Mouse (Mus musculus) hindbrain, embryonic 12.5 days (tissue): ENCODE results near the gene Slc1a7. TPM values are rescaled to one million over a fixed set of nuclear protein-coding genes. Genes with fewer than 3 reads are reported as not detected.
A peak's percentile ranks its signal among the peaks of the same experiment; 100 is the strongest.

Experiments used
- ATAC-seq: fragments of 200-750 bp; cut with Nextera tagmentation; 2 replicates; pipeline ENCODE4 v1.8.0; 2017; ENCODE audit warnings: moderate TSS enrichment; ENCODE audit not compliant: low FRiP score
- H3K27ac ChIP-seq: fragments of 300-500 bp; sonication (generic); 2 replicates; pipeline ENCODE4 v1.5.1; 2016; ENCODE audit warnings: mild to moderate bottlenecking
- H3K27me3 ChIP-seq: fragments of 300-500 bp; sonication (generic); 2 replicates; pipeline ENCODE4 v1.6.1; 2016; ENCODE audit warnings: mild to moderate bottlenecking
- H3K36me3 ChIP-seq: fragments of 300-500 bp; sonication (generic); 2 replicates; pipeline ENCODE4 v1.6.1; 2016; ENCODE audit warnings: mild to moderate bottlenecking
- H3K4me1 ChIP-seq: fragments of 300-500 bp; sonication (generic); 2 replicates; pipeline ENCODE4 v1.6.1; 2016
- H3K4me2 ChIP-seq: fragments of 300-500 bp; sonication (generic); replicated peaks from 2 replicates; pipeline ENCODE4 v1.6.1; 2016; ENCODE audit warnings: mild to moderate bottlenecking
- H3K4me3 ChIP-seq: fragments of 300-500 bp; sonication (generic); 2 replicates; pipeline ENCODE4 v1.5.1; 2016; ENCODE audit warnings: mild to moderate bottlenecking
- H3K9ac ChIP-seq: fragments of 300-500 bp; sonication (generic); 2 replicates; pipeline ENCODE4 v1.6.1; 2016; ENCODE audit warnings: mild to moderate bottlenecking, moderate library complexity
- H3K9me3 ChIP-seq: fragments of 300-500 bp; sonication (generic); replicated peaks from 2 replicates; pipeline ENCODE4 v1.6.1; 2016; ENCODE audit warnings: mild to moderate bottlenecking
- WGBS: fragments of 180-500 bp; shearing (Covaris S2); methylation state at CpG from one replicate; pipeline ENCODE4 v1.1.7; 2016; 5-methylcytosine and 5-hydroxymethylcytosine counted together
- polyA plus RNA-seq: library from polyadenylated mRNA; unstranded; fragments of >200 nt; fragmentation: Nextera tagmentation; extraction: Ambion mirVana; gene quantifications from 2 replicates; pipeline ENCODE4 v1.2.1, GENCODE M21; 2016

Slc1a7 gene
- polyA plus RNA-seq, 1 experiment from 2014 or later, result not detected

DNA sequence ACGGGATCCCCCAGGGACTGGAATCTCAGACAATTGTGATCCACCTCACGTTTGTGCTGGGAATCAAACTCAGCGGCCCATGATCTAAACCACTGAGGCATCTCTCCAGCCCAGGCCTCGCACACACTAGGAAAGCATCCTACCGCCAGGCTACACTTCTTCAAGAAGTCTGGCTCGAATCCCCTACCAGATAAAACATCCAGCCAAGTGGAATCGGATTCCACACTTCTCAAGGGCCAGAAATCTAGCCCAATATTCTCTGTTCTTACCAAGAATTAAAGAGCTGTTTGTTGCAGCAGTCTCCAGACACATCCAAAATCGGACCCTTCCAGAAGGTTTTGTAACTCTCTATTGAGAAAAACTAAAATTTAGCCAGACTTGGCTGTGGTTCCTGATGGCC lies 68.9 kb downstream of the Slc1a7 start:
- Histone ChIP-seq H3K27ac (no peak overlapping the region), H3K36me3 (peaks cover 4% of the 10 kb centered on the region), H3K4me2 (no peak overlapping the region), H3K4me1 (peaks cover 5% of the 10 kb centered on the region), H3K27me3 (peaks cover 16% of the 10 kb centered on the region), H3K9me3 (no peaks in the 10 kb centered on the region), H3K9ac (no peak overlapping the region), H3K4me3 (no peak overlapping the region)
- WGBS, result 76% methylated on average over 8 of the region's 8 CpGs
- ATAC-seq, result no peak

DNA sequence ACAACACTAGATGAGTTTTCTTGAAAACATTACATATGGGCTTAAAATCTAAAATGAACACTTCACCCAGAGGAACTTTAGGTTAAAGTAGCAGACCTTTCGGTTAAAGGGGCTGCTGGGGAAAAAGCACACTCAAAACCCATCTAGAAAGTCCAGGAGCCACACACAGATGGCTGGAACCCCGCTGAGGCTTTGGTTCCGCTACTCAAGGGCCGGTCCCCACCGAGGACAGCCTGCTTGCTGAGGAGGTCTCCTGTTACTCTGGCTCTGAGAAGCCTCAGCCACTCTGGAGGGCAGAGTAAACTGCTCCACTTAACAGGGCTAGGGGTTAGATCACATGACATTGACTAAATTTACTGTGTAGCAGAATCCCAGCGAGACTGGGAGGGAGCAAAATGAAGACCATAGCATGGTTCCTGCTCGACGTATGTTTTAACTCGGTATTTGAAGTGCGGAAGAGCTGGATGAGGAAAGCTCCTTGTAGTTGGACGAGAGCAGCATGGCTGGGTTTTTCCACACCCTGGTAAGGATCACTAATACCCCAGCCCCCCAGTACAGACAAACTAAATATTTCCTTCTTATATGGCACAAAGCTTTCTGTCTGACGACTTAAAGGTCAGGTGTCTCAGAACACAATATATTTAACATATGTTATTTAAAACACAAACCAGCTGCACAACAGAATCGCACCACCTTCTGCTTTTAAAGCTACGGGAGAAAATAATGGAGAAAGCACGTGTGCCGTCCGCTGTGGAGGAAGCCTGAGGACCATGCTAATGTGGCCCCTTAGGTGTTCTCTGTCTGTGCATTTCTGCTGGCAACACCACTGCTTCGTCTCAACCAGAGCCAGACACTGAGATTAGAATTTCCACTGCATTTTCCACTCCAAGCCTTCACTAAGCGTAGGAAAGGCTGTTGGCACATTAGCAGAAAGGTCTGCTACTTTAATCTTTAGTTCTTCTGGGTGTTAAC lies 77.3 kb downstream of the Slc1a7 start:
- H3K9me3 ChIP-seq, result no peaks in the 10 kb centered on the region
- H3K4me1 ChIP-seq, result no peaks in the 10 kb centered on the region
- no peak overlapping the region for H3K9ac ChIP-seq
- H3K27me3 ChIP-seq, result no peaks in the 10 kb centered on the region
- no peak for ATAC-seq
- no peak overlapping the region for H3K4me3 ChIP-seq
- 65% methylated on average over 19 of the region's 19 CpGs for WGBS
- peaks cover 48% of the 10 kb centered on the region for H3K36me3 ChIP-seq
- no peak overlapping the region for H3K27ac ChIP-seq
- H3K4me2 ChIP-seq, result no peak overlapping the region

DNA sequence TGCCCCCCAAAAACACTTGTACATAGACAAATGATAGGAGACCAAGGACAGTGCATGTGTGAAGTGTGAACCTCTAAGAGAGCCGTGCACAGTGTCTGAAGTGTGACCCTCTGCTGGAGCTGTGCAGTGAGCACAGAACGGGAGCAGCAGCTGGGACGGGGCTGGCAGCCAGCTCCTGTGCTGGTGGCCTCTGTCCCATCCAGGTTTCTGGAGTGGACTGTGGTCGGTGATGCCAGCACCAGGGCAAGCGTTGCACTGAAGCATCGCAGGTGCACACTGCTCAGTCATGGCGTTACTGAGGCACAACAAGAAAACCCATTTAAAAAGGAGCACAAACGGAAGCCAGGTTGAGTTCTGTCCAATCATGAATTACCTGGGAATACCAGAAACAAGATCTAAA lies 78.0 kb downstream of the Slc1a7 start:
- Histone ChIP-seq H3K9me3 (no peaks in the 10 kb centered on the region), H3K27ac (no peak overlapping the region), H3K4me3 (no peak overlapping the region), H3K27me3 (no peaks in the 10 kb centered on the region), H3K4me1 (no peaks in the 10 kb centered on the region), H3K4me2 (no peak overlapping the region), H3K36me3 (peaks cover 54% of the 10 kb centered on the region), H3K9ac (no peak overlapping the region)
- WGBS, result 91% methylated on average over 8 of the region's 8 CpGs
- ATAC-seq, result no peak

DNA sequence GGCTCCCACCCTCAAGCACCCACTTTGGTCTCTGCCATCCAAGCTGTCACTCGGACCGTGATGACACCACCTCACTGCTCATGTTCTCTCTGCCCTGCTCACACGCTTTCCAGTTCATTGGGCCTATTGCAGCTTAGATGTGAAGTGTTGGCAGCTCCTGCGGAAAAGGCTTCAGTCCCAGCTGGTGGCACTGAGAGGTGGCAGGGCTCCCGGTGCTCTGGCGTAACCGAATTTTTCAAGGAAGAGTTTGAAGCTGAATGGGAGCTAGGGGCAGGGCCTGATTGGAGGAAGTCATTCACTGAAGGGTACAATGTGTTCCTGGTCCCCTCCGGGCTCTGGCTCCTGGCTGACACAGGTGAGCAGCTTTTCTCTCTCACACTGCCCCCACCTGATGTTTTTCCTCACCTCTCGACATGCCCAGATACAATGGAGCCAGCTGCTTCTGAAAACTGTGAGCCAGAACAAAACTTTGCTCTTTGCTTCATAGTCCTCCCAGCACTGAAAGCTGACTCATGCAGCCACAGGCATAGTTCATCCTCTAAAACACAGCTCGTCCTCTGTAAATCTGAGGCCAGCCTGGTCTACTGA lies 83.6 kb downstream of the Slc1a7 start:
- Histone ChIP-seq H3K9me3 (no peaks in the 10 kb centered on the region), H3K27me3 (no peaks in the 10 kb centered on the region), H3K4me2 (no peak overlapping the region), H3K4me3 (no peak overlapping the region), H3K4me1 (no peaks in the 10 kb centered on the region), H3K27ac (no peak overlapping the region), H3K9ac (no peak overlapping the region), H3K36me3 (peaks cover 80% of the 10 kb centered on the region)
- 87% methylated on average over 10 of the region's 10 CpGs for WGBS
- ATAC-seq, result no peak

DNA sequence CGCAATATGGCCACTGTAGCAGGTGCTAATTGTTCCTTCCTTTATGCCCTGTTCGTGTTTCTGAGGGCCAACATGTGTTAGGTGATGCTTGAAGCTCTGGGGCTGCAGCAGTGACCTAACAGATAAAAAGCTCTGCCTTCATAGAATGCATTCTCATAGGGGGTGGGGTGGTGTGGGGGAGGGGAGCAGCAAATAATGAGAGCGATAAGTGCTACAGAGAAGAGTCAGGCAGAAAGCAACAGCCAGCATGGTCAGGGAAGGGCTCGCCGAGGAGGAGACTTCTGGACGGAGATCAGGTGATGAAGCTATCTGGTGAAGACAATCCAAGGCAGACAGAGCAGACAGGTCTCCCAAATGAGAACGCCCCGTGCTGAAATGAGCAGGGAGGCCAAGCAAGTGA lies 84.5 kb downstream of the Slc1a7 start:
- Histone ChIP-seq H3K9me3 (no peaks in the 10 kb centered on the region), H3K27me3 (no peaks in the 10 kb centered on the region), H3K36me3 (peaks cover 75% of the 10 kb centered on the region), H3K4me2 (no peak overlapping the region), H3K4me1 (no peaks in the 10 kb centered on the region), H3K4me3 (no peak overlapping the region), H3K9ac (no peak overlapping the region), H3K27ac (no peak overlapping the region)
- 89% methylated on average over 8 of the region's 8 CpGs for WGBS
- ATAC-seq, result no peak

DNA sequence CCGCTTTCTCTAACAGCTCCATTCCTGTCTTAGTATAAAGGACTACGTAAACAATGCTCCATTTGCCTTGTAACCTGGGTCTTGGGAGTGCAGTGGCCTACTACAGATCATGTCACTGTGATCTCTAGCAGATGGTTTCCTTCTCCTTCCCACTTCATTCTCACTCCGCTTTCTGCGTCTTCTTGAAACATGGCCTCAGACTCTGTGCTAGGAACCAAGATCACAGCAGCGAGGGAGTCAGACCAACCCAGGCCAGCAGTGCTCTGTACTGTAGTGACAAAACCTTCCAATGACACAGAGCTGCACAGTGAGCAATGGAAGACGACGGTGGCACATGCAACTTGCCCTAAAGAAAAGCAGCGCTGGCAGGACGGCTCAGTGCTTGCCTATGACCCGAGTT lies 87.7 kb downstream of the Slc1a7 start:
- ATAC-seq, result no peak

DNA sequence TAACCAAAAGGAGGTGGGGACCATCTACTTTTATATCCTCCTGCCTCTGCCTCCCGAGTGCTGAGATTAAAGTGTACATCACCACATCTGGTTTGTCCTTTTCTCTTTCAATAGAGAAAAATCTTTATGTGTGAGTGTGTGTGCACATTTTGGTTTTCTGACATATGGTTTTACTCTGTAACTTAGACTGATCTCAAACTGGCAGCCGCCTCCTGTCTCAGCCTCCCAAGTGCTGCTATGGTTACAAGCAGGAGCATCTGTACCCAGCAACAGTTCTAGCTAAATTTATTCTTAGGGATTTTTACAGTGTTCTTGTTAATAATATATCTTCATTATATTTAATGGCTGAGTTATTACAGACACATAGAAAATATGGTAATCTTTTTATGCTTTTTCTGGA lies 89.1 kb downstream of the Slc1a7 start:
- H3K27me3 ChIP-seq, result no peaks in the 10 kb centered on the region
- no peak overlapping the region for H3K4me2 ChIP-seq
- no peak for ATAC-seq
- no peak overlapping the region for H3K27ac ChIP-seq
- peaks cover 68% of the 10 kb centered on the region for H3K36me3 ChIP-seq
- no peaks in the 10 kb centered on the region for H3K9me3 ChIP-seq
- H3K9ac ChIP-seq, result no peak overlapping the region
- 91% methylated on average over 2 of the region's 2 CpGs for WGBS
- no peak overlapping the region for H3K4me3 ChIP-seq
- H3K4me1 ChIP-seq, result no peaks in the 10 kb centered on the region

More for the DNA sequence above, 87.7 kb downstream of the Slc1a7 start:
- Histone ChIP-seq H3K36me3 (peaks cover 70% of the 10 kb centered on the region), H3K4me3 (no peak overlapping the region), H3K4me1 (no peaks in the 10 kb centered on the region), H3K4me2 (no peak overlapping the region), H3K9ac (no peak overlapping the region), H3K9me3 (no peaks in the 10 kb centered on the region), H3K27ac (no peak overlapping the region), H3K27me3 (no peaks in the 10 kb centered on the region)
- 94% methylated on average over 10 of the region's 10 CpGs for WGBS

DNA sequence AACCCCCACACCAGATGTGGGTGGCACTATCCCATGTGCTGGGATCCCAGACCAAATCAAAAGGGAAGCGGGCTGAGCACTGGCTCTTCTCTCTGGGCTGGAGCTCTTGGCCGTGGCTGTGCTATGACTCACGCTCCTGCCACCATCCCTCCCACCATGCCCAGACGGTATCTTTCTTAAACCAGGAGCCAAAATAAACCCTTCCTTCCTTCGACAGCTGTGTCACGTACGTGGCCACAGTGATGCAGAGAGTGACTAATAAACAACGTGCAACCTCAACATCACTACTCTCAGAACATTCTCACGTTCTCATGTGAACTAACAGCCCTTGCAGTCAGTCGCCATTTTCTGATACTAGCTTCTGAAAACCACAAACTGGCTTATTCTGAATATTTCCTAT lies 90.0 kb downstream of the Slc1a7 start:
- Histone ChIP-seq H3K4me2 (no peak overlapping the region), H3K4me3 (no peak overlapping the region), H3K36me3 (peaks cover 67% of the 10 kb centered on the region), H3K9ac (no peak overlapping the region), H3K27me3 (no peaks in the 10 kb centered on the region), H3K27ac (no peak overlapping the region), H3K9me3 (no peaks in the 10 kb centered on the region), H3K4me1 (no peaks in the 10 kb centered on the region)
- no peak for ATAC-seq
- 89% methylated on average over 10 of the region's 10 CpGs for WGBS

DNA sequence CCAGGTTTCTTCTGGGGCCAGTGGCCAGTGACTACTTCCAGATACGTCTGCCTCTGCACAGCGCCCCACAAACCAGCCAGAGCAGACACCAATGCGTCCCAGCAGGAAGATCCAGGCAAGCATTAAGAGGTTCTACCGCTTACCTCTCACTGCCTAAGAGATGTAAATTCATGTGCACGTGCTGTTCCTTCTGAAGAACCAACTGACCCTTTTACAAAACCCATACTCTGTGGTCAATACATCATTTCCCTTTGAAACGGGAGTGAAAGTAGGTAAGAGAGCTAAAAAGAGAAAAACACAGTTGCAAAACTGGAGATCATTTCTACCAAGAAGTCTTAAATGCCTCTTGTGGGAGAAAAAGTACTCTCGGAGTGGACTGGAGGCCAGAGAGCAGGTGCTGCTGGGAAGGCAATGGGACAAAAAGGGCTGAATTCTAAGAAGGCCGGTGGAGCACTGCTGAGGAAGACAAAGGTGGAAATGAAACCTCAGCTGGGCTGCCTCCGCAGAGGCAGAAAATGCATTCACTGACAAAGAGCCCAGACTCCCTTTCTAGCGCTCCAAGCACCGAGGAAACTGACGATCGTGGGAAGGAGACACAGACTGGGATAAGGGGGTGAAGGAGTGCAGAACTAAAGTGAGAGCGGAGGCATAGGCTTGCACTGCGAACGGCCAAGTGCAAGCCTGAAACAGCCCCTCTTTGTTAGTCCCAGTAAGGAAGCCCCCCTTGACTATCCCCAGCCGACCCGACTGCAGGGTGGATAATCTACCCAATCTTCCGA lies 91.7 kb downstream of the Slc1a7 start:
- H3K27me3 ChIP-seq, result no peaks in the 10 kb centered on the region
- 0 out of 2 replicates have a peak overlapping the region, but pooled peaks have one; percentile 0 for H3K4me2 ChIP-seq
- no peak overlapping the region for H3K9ac ChIP-seq
- no peaks in the 10 kb centered on the region for H3K4me1 ChIP-seq
- no peak overlapping the region for H3K4me3 ChIP-seq
- no peak overlapping the region for H3K27ac ChIP-seq
- peaks cover 60% of the 10 kb centered on the region for H3K36me3 ChIP-seq
- ATAC-seq, result no peak
- WGBS, result 50% methylated on average over 19 of the region's 19 CpGs
- H3K9me3 ChIP-seq, result no peaks in the 10 kb centered on the region

DNA sequence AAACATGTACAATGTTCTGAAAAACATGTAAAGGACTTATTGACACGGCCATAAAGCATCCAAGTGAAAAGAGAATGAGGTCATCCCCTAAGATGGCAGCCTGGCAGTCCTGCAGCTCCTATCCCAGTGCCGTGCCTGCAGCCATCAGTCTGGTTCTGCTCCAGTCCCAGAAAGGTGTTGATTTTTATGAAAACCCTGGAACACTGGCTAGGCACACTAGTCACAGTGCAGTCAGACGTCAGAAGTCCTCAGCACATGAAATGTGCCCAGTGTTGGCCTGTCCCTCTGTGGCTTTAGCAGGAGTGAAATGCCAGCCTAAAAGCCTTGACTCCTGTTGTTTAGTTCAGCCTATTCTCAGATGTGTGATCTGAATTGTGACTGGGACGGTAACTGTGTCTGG lies 92.6 kb downstream of the Slc1a7 start:
- Histone ChIP-seq H3K4me1 (no peaks in the 10 kb centered on the region), H3K36me3 (peaks cover 50% of the 10 kb centered on the region), H3K4me3 (no peak overlapping the region), H3K9ac (no peak overlapping the region), H3K27me3 (no peaks in the 10 kb centered on the region), H3K4me2 (no peak overlapping the region), H3K27ac (no peak overlapping the region), H3K9me3 (no peaks in the 10 kb centered on the region)
- no peak for ATAC-seq
- WGBS, result 80% methylated on average over 4 of the region's 4 CpGs

DNA sequence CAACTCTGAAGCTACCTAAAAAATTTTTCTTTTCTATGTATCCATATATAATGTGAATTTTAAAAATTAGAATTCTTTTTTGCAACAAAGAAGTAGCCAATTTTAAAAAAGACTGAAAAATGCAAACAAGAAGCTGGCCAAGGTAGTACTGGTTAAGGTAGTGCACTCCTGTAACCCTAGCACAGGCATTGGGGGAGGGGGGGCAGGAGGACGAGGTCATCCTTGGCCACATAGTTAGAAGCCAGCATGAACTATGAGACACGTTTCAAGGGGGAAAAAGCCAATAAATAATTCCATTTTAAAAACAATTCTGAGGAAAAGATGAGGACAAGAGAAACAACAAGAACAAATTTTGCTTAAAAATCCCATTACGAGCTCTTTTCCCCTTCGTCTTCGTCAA lies 94.4 kb downstream of the Slc1a7 start:
- peaks cover 52% of the 10 kb centered on the region for H3K36me3 ChIP-seq
- no peak overlapping the region for H3K4me3 ChIP-seq
- H3K27ac ChIP-seq, result no peak overlapping the region
- H3K9me3 ChIP-seq, result no peaks in the 10 kb centered on the region
- WGBS, result 90% methylated on average over 5 of the region's 5 CpGs
- H3K27me3 ChIP-seq, result no peaks in the 10 kb centered on the region
- H3K9ac ChIP-seq, result no peak overlapping the region
- ATAC-seq, result no peak
- H3K4me1 ChIP-seq, result no peaks in the 10 kb centered on the region
- no peak overlapping the region for H3K4me2 ChIP-seq
